Mouse (Mus musculus) lung, postnatal 0 days (tissue): ENCODE results near the gene Blvrb. TPM values are rescaled to one million over a fixed set of nuclear protein-coding genes. Genes with fewer than 3 reads are reported as not detected.

Experiments used
- ATAC-seq: fragments of 200-750 bp; cut with Nextera tagmentation; 2 replicates; pipeline ENCODE4 v1.8.0; 2017; ENCODE audit warnings: moderate library complexity
- DNase-seq: peaks from one replicate; pipeline ENCODE4 v3.0.0-alpha.2; 2016; ENCODE audit warnings: low spot score
- H3K27ac ChIP-seq: fragments of 300-500 bp; sonication (generic); 2 replicates; pipeline ENCODE4 v1.5.1; 2014; ENCODE audit warnings: antibody characterized with exemption, mild to moderate bottlenecking, low read length, mixed read lengths
- H3K27me3 ChIP-seq: fragments of 300-500 bp; sonication (generic); replicated peaks from 2 replicates; pipeline ENCODE4 v1.6.1; 2014; ENCODE audit warnings: low read length, mixed read lengths; ENCODE audit not compliant: insufficient read depth
- H3K36me3 ChIP-seq: fragments of 300-500 bp; sonication (generic); 2 replicates; pipeline ENCODE4 v1.6.1; 2014; ENCODE audit warnings: low read length, mixed read lengths; ENCODE audit not compliant: insufficient read depth
- H3K4me1 ChIP-seq: fragments of 300-500 bp; sonication (generic); 2 replicates; pipeline ENCODE4 v1.6.1; 2014; ENCODE audit warnings: antibody characterized with exemption, low read depth, low read length, mixed read lengths; ENCODE audit not compliant: insufficient read depth
- H3K4me2 ChIP-seq: fragments of 300-500 bp; sonication (generic); replicated peaks from 2 replicates; pipeline ENCODE4 v1.6.1; 2014; ENCODE audit warnings: low read depth, mild to moderate bottlenecking, low read length, moderate library complexity, mixed read lengths
- H3K4me3 ChIP-seq: fragments of 300-500 bp; sonication (generic); 2 replicates; pipeline ENCODE4 v1.5.1; 2014; ENCODE audit warnings: low read depth, low read length
- H3K9ac ChIP-seq: fragments of 300-500 bp; sonication (generic); replicated peaks from 2 replicates; pipeline ENCODE4 v1.6.1; 2014; ENCODE audit warnings: low read depth, mild to moderate bottlenecking
- H3K9me3 ChIP-seq: fragments of 300-500 bp; sonication (generic); 2 replicates; pipeline ENCODE4 v1.6.1; 2016; ENCODE audit warnings: low read length, mixed read lengths
- CTCF ChIP-seq: IDR thresholded peaks from 2 replicates; pipeline ENCODE4 v1.5.1; 2016; ENCODE audit warnings: antibody characterized with exemption, mild to moderate bottlenecking
- EP300 ChIP-seq: IDR thresholded peaks from 2 replicates; pipeline ENCODE4 v1.6.1; 2016; ENCODE audit warnings: antibody characterized with exemption, mild to moderate bottlenecking, control low read depth
- WGBS: fragments of 180-500 bp; shearing (Covaris S2); extraction: QIAGEN DNeasy Blood & Tissue Kit; methylation state at CpG from one replicate; pipeline ENCODE4 v1.1.7; 2014; 5-methylcytosine and 5-hydroxymethylcytosine counted together
- polyA plus RNA-seq: library from polyadenylated mRNA; unstranded; fragments of >200 nt; fragmentation: Nextera tagmentation; extraction: Ambion mirVana; gene quantifications from 2 replicates; pipeline ENCODE4 v1.2.1, GENCODE M21; 2015

Gene Blvrb
- polyA plus RNA-seq, 1 experiment from 2014 or later = 63.4 TPM

- no peaks in the 10 kb centered on the region for H3K27me3 ChIP-seq
Measured at GRCm38 (mm10) chr7:27471390-27472120, 23.8 kb downstream of the Blvrb start.

GRCm38 (mm10) chr7:27472596-27472995, 24.8 kb downstream of the Blvrb start:
- Histone ChIP-seq H3K27ac (peak overlapping the region; percentile 83), H3K4me1 (peaks cover 8% of the 10 kb centered on the region; the same call in 1 of the 2 replicates), H3K9me3 (no peaks in the 10 kb centered on the region), H3K36me3 (no peaks in the 10 kb centered on the region; the same call in 1 of the 2 replicates), H3K4me2 (peak overlapping the region; percentile 78), H3K9ac (peak overlapping the region; percentile 32), H3K27me3 (no peaks in the 10 kb centered on the region), H3K4me3 (peak overlapping the region; percentile 94)
- WGBS = 7% methylated on average over 7 of the region's 7 CpGs
- no peak for ATAC-seq
- DNase-seq = peak; percentile 61
- no peak for TF ChIP-seq CTCF
- TF ChIP-seq EP300 = no peak

More at GRCm38 (mm10) chr7:27471390-27472120, 23.8 kb downstream of the Blvrb start:
- no peak overlapping the region for H3K4me3 ChIP-seq
- TF ChIP-seq CTCF (no peak), EP300 (no peak)
- no peak for DNase-seq
- peaks cover 8% of the 10 kb centered on the region; the same call in 1 of the 2 replicates for H3K4me1 ChIP-seq
- no peak overlapping the region for H3K9ac ChIP-seq
- no peak overlapping the region for H3K4me2 ChIP-seq
- 84% methylated on average over 11 of the region's 11 CpGs for WGBS
- no peaks in the 10 kb centered on the region for H3K9me3 ChIP-seq
- ATAC-seq = no peak
- no peak overlapping the region for H3K27ac ChIP-seq
- H3K36me3 ChIP-seq = no peaks in the 10 kb centered on the region

- Histone ChIP-seq H3K4me1 (peaks cover 8% of the 10 kb centered on the region; the same call in 1 of the 2 replicates), H3K36me3 (no peaks in the 10 kb centered on the region; the same call in 1 of the 2 replicates), H3K4me2 (peak within 1 kb of the TSS; percentile 78), H3K27ac (peak within 1 kb of the TSS; percentile 97), H3K9ac (peak within 1 kb of the TSS; percentile 81), H3K4me3 (peak within 1 kb of the TSS; percentile 94), H3K9me3 (no peaks in the 10 kb centered on the region), H3K27me3 (no peaks in the 10 kb centered on the region)
- DNase-seq = peak; percentile 99
- TF ChIP-seq CTCF (no peak), EP300 (no peak)
- ATAC-seq = peak; percentile 90
- under 1% methylated on average over 36 of the region's 36 CpGs for WGBS
Measured at GRCm38 (mm10) chr7:27473156-27473834, 25.5 kb downstream of the Blvrb start, which contains the start of gene Sertad3. Gene Sertad3, plus strand, starts transcription at chr7:27473768.

- Histone ChIP-seq H3K36me3 (no peaks in the 10 kb centered on the region; the same call in 1 of the 2 replicates), H3K4me1 (peaks cover 8% of the 10 kb centered on the region; the same call in 1 of the 2 replicates), H3K27me3 (no peaks in the 10 kb centered on the region), H3K9me3 (no peaks in the 10 kb centered on the region), H3K4me2 (peak overlapping the region; percentile 78), H3K4me3 (peak overlapping the region; percentile 94), H3K27ac (peak overlapping the region; percentile 97), H3K9ac (peak overlapping the region; percentile 81)
- ATAC-seq = no peak; the same call in 1 of the 2 replicates
- TF ChIP-seq CTCF = peak; percentile 22; the same call in 1 of the 2 replicates
- TF ChIP-seq EP300 = no peak
- WGBS = under 1% methylated on average over 34 of the region's 34 CpGs
- peak; percentile 57 for DNase-seq
Measured at GRCm38 (mm10) chr7:27473835-27474489, 26.2 kb downstream of the Blvrb start.

GRCm38 (mm10) chr7:27474490-27474954, 26.7 kb downstream of the Blvrb start:
- no peaks in the 10 kb centered on the region for H3K9me3 ChIP-seq
- H3K9ac ChIP-seq = peak overlapping the region; percentile 81
- peak; percentile 90 for ATAC-seq
- H3K4me1 ChIP-seq = peaks cover 8% of the 10 kb centered on the region; the same call in 1 of the 2 replicates
- no peaks in the 10 kb centered on the region; the same call in 1 of the 2 replicates for H3K36me3 ChIP-seq
- DNase-seq = peak; percentile 100
- H3K4me3 ChIP-seq = peak overlapping the region; percentile 94
- peak; percentile 81 for TF ChIP-seq CTCF
- TF ChIP-seq EP300 = no peak
- H3K4me2 ChIP-seq = peak overlapping the region; percentile 78
- H3K27ac ChIP-seq = peak overlapping the region; percentile 97
- H3K27me3 ChIP-seq = no peaks in the 10 kb centered on the region
- WGBS = under 1% methylated on average over 22 of the region's 23 CpGs
